Mouse (Mus musculus) lung, postnatal 25 days (tissue): ENCODE results near the gene Pbx3.
A peak's percentile ranks its signal among the peaks of the same experiment; 100 is the strongest.

Experiments
- DNase-seq: peaks from one replicate; pipeline ENCODE4 v3.0.0; 2022; ENCODE audit warnings: low spot score

The Pbx3 gene

GRCm38 (mm10) chr2:34221477-34221876 is 151.5 kb downstream of the Pbx3 start:
- DNase-seq: no peak

GRCm38 (mm10) chr2:34219150-34219549 is 153.8 kb downstream of the Pbx3 start:
- DNase-seq: no peak

- no peak for DNase-seq
Measured at GRCm38 (mm10) chr2:34217596-34217995, 155.3 kb downstream of the Pbx3 start.

GRCm38 (mm10) chr2:34215496-34215895 is 157.4 kb downstream of the Pbx3 start:
- DNase-seq: no peak

- DNase-seq: no peak
Measured at GRCm38 (mm10) chr2:34212418-34212817, 160.5 kb downstream of the Pbx3 start.

- DNase-seq: no peak
Measured at GRCm38 (mm10) chr2:34204797-34205196, 168.1 kb downstream of the Pbx3 start.

GRCm38 (mm10) chr2:34204325-34204724 is 168.6 kb downstream of the Pbx3 start:
- DNase-seq: no peak

- peak; percentile 10 for DNase-seq
Measured at GRCm38 (mm10) chr2:34193870-34194820, 178.8 kb downstream of the Pbx3 start.

GRCm38 (mm10) chr2:34193276-34193675 is 179.7 kb downstream of the Pbx3 start:
- DNase-seq: no peak

- DNase-seq: no peak
Measured at GRCm38 (mm10) chr2:34187366-34187765, 185.6 kb downstream of the Pbx3 start.

GRCm38 (mm10) chr2:34181600-34181999 is 191.3 kb downstream of the Pbx3 start:
- no peak for DNase-seq

GRCm38 (mm10) chr2:34179299-34179698 is 193.6 kb downstream of the Pbx3 start:
- no peak for DNase-seq

GRCm38 (mm10) chr2:34178653-34179052 is 194.3 kb downstream of the Pbx3 start:
- no peak for DNase-seq

GRCm38 (mm10) chr2:34170424-34170823 is 202.5 kb downstream of the Pbx3 start:
- DNase-seq: no peak

GRCm38 (mm10) chr2:34169626-34170025 is 203.3 kb downstream of the Pbx3 start:
- no peak for DNase-seq

- no peak for DNase-seq
Measured at GRCm38 (mm10) chr2:34168191-34168590, 204.8 kb downstream of the Pbx3 start.

- DNase-seq: no peak
Measured at GRCm38 (mm10) chr2:34162484-34162883, 210.5 kb downstream of the Pbx3 start.

GRCm38 (mm10) chr2:34157746-34158145 is 215.2 kb downstream of the Pbx3 start:
- DNase-seq: no peak

- no peak for DNase-seq
Measured at GRCm38 (mm10) chr2:34154833-34155232, 218.1 kb downstream of the Pbx3 start.

GRCm38 (mm10) chr2:34153336-34153735 is 219.6 kb downstream of the Pbx3 start:
- no peak for DNase-seq

GRCm38 (mm10) chr2:34150560-34150959 is 222.4 kb downstream of the Pbx3 start:
- no peak for DNase-seq

- DNase-seq: no peak
Measured at GRCm38 (mm10) chr2:34148214-34148613, 224.7 kb downstream of the Pbx3 start.

GRCm38 (mm10) chr2:34147476-34147875 is 225.5 kb downstream of the Pbx3 start:
- no peak for DNase-seq

GRCm38 (mm10) chr2:34147036-34147435 is 225.9 kb downstream of the Pbx3 start:
- DNase-seq: no peak
